Mouse (Mus musculus): ENCODE measurements around the gene Zc3h4. TPM values are rescaled to one million over a fixed set of nuclear protein-coding genes. Genes with fewer than 3 reads are reported as not detected.
"Not testable (repeated sequence)": the region's sequence is repeated elsewhere in the genome, so short reads cannot be mapped to it uniquely, and the experiment has no call there.

Gene Zc3h4
- polyA plus RNA-seq, 1 experiment from 2014 or later = 16.8 TPM

DNA sequence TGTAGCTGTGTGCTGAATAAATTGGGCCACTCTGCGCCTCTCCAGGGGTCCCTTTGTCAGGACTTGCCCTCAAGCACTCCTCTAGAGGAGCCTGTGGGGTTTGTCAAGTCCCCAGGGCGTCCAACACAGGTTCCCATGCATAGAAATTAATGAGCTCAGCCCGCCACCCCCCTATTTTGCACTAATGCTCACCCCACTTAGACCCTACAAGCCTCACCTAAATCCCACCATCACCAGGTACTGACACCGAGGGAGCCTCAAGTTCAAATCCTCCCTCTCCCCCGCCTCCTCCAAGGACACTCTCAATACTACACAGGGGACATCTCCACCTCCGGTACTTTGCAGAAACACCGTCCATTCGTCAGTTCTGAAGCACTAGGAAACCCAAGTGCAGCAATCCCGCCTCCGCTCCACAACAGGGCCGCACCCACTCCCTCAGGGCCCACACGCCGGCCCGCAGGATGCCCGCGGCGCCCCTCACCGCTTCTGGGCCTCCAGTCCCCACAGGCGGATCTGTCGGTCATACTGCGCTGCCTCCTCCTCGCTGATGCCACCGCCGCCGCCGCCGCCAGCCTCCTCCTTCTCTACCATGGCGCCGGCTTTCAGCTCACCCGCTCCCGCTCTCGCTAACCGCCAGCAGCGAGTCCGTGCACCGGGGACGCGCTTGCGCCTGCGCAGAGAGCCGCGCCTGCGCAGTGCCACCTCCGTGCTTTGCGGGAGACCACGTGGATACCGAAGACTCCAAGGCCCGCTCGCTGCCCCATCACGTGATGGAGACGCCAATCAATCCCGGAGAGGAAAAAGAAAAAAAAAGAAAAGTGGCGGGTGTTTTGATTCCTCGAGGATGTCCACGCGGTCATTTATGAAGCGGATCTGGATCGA is 13.3 kb upstream of the Zc3h4 start, which contains the start of gene Sae1:
Gene Sae1, minus strand, starts transcription at position 647 of the 882 bp plus-strand sequence.
- peak; percentile 94 for ATAC-seq (ENCODE audit: low read depth)
- H3K36me3 ChIP-seq = no peaks in the 10 kb centered on the region; the same call in 1 of the 2 replicates
- H3K9ac ChIP-seq = peak within 1 kb of the TSS; percentile 88
- peak within 1 kb of the TSS; percentile 77 for H3K4me2 ChIP-seq
- H3K4me1 ChIP-seq (replicated peaks) = peaks cover 34% of the 10 kb centered on the region
- no peaks in the 10 kb centered on the region for H3K27me3 ChIP-seq
- peak within 1 kb of the TSS; percentile 83 for H3K27ac ChIP-seq (replicated peaks)
- WGBS = under 1% methylated on average over 58 of the region's 58 CpGs
- no peaks in the 10 kb centered on the region for H3K9me3 ChIP-seq
- peak within 1 kb of the TSS; percentile 80 for H3K4me3 ChIP-seq

DNA sequence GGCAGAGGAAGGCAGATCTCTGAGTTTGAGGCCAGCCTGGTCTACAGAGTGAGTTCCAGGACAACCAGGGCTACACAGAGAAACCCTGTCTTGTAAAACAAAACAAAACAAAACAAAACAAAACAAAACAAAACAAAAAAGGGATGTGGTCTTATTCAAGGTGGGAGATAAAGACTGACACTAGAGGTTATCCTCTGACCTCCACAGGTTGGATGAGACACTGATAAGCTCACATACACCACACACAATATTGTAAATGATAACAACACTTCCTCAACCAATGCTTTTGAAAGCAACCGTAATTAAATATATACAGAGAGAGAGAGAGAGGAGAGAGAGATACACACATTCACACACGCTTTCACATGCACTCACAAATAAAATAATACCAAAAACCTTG is 10.8 kb upstream of the Zc3h4 start:
- H3K9me3 ChIP-seq = not testable (repeated sequence)

GRCm38 (mm10) chr7:16392923-16393322 is 7.8 kb upstream of the Zc3h4 start:
- no peak overlapping the region for H3K4me3 ChIP-seq
- WGBS = 51% methylated on average over 4 of the region's 4 CpGs
- no peak overlapping the region for H3K9ac ChIP-seq
- H3K4me1 ChIP-seq (replicated peaks) = peaks cover 5% of the 10 kb centered on the region
- no peaks in the 10 kb centered on the region for H3K36me3 ChIP-seq
- no peaks in the 10 kb centered on the region for H3K27me3 ChIP-seq
- no peaks in the 10 kb centered on the region for H3K9me3 ChIP-seq
- no peak overlapping the region for H3K4me2 ChIP-seq
- H3K27ac ChIP-seq (replicated peaks) = no peak overlapping the region
- ATAC-seq (ENCODE audit: low read depth) = no peak

More for the DNA sequence above, 10.8 kb upstream of the Zc3h4 start:
- not testable (repeated sequence) for ATAC-seq (ENCODE audit: low read depth); H3K27me3 ChIP-seq; H3K27ac ChIP-seq (replicated peaks); H3K4me3 ChIP-seq; H3K4me2 ChIP-seq; H3K9ac ChIP-seq; H3K36me3 ChIP-seq
- WGBS = 88% methylated on average over 2 of the region's 2 CpGs
- peaks cover 28% of the 10 kb centered on the region for H3K4me1 ChIP-seq (replicated peaks)

GRCm38 (mm10) chr7:16395944-16396343 is 4.8 kb upstream of the Zc3h4 start:
- no peak overlapping the region for H3K4me3 ChIP-seq
- H3K27ac ChIP-seq (replicated peaks) = no peak overlapping the region
- no peaks in the 10 kb centered on the region for H3K9me3 ChIP-seq
- 1% methylated on average over 2 of the region's 2 CpGs for WGBS
- peaks cover 9% of the 10 kb centered on the region for H3K4me1 ChIP-seq (replicated peaks)
- H3K4me2 ChIP-seq = no peak overlapping the region
- no peaks in the 10 kb centered on the region for H3K36me3 ChIP-seq
- no peaks in the 10 kb centered on the region for H3K27me3 ChIP-seq
- H3K9ac ChIP-seq = no peak overlapping the region
- ATAC-seq (ENCODE audit: low read depth) = no peak

GRCm38 (mm10) chr7:16397465-16397864 is 3.2 kb upstream of the Zc3h4 start:
- 83% methylated on average over 4 of the region's 4 CpGs for WGBS
- Histone ChIP-seq H3K9ac (no peak overlapping the region), H3K4me3 (no peak overlapping the region), H3K27ac (replicated peaks) (no peak overlapping the region), H3K27me3 (no peaks in the 10 kb centered on the region), H3K36me3 (no peaks in the 10 kb centered on the region), H3K9me3 (no peaks in the 10 kb centered on the region), H3K4me1 (replicated peaks) (peaks cover 9% of the 10 kb centered on the region), H3K4me2 (no peak overlapping the region)
- ATAC-seq (ENCODE audit: low read depth) = no peak

- WGBS = 41% methylated on average over 3 of the region's 3 CpGs
- peaks cover 14% of the 10 kb centered on the region for H3K4me1 ChIP-seq (replicated peaks)
- peak overlapping the region; percentile 100 for H3K27ac ChIP-seq (replicated peaks)
- peak overlapping the region; percentile 77 for H3K4me2 ChIP-seq
- H3K9me3 ChIP-seq = no peaks in the 10 kb centered on the region
- H3K9ac ChIP-seq = peak overlapping the region; percentile 100
- H3K27me3 ChIP-seq = no peaks in the 10 kb centered on the region
- H3K4me3 ChIP-seq = peak overlapping the region; percentile 93
- H3K36me3 ChIP-seq = no peaks in the 10 kb centered on the region
- ATAC-seq (ENCODE audit: low read depth) = no peak
These were observed 2.2 kb upstream of the Zc3h4 start for GRCm38 (mm10) chr7:16398387-16399050.

DNA sequence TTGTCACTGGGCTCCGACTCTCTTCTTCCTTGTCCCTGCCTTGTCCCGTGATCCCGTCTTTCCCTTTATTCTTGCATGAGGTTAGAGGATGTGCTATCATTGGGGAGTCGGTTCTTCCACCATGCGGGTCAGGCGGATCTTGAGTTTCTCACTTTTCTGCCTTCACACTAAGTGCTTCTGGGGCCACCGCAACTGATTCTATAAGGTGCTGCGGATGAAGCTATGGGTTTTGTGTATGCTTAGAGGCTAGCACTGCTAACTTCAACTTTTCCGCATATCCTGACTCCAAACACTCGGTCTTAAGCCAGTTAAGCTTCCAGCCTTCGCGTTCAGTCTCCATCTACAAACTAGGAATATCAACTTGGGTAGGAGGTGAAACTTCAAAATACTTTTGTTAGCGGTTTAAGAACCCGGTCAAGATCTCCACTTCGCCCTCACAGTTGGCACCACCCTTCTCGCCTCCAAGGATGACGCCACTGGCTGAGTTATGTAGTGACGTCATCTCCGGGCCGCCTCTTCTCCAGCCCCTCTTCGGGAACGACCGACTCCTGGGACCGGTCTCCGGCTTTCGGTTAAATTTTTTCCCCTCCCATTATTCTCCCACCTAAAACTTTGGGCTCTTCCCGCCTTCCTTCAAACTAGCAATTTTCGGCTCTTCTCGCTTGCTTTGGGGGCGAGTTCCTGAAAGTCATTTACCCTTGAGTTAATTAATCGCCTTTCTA is 1.5 kb upstream of the Zc3h4 start:
- peak; percentile 85 for ATAC-seq (ENCODE audit: low read depth)
- under 1% methylated on average over 31 of the region's 31 CpGs for WGBS
- peaks cover 19% of the 10 kb centered on the region for H3K4me1 ChIP-seq (replicated peaks)

GRCm38 (mm10) chr7:16399820-16400688 is 656 bp upstream of the Zc3h4 start:
- WGBS = under 1% methylated on average over 77 of the region's 77 CpGs

More for the DNA sequence above, 1.5 kb upstream of the Zc3h4 start:
- Histone ChIP-seq H3K4me3 (peak overlapping the region; percentile 93), H3K4me2 (peak overlapping the region; percentile 77), H3K27ac (replicated peaks) (peak overlapping the region; percentile 100), H3K9me3 (no peaks in the 10 kb centered on the region), H3K36me3 (no peaks in the 10 kb centered on the region), H3K27me3 (no peaks in the 10 kb centered on the region), H3K9ac (peak overlapping the region; percentile 100)

DNA sequence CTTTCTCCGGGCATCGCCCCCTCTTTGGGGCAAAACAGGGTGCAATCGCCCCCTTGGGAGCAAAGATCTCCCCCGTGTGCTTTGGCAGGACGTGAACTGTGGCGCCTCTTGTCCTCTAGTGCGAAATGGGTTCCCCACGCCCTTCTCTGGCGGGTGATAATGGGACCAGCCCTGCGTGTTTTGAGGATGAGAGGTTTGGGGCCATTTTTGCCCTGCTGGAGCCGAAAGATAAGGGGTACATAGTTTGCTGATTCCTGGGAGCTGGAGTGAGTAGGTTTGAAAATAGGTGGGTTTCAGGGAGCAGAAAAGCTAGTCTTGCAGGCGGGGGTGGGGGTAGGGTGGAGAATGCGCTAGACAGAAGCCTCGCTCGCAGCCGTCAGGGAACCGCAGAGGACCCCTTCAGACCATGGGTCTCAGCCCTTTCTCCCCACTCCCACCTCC is 1.3 kb downstream of the Zc3h4 start:
- Histone ChIP-seq H3K27me3 (no peaks in the 10 kb centered on the region), H3K36me3 (no peaks in the 10 kb centered on the region), H3K9ac (peak overlapping the region; percentile 100), H3K4me3 (peak overlapping the region; percentile 93), H3K9me3 (no peaks in the 10 kb centered on the region), H3K4me2 (peak overlapping the region; percentile 77), H3K4me1 (replicated peaks) (peaks cover 44% of the 10 kb centered on the region), H3K27ac (replicated peaks) (peak overlapping the region; percentile 100)
- ATAC-seq (ENCODE audit: low read depth) = no peak
- WGBS = under 1% methylated on average over 17 of the region's 17 CpGs

More at GRCm38 (mm10) chr7:16399820-16400688, 656 bp upstream of the Zc3h4 start:
- Histone ChIP-seq H3K36me3 (no peaks in the 10 kb centered on the region), H3K27me3 (no peaks in the 10 kb centered on the region), H3K27ac (replicated peaks) (peak overlapping the region; percentile 100), H3K9ac (peak overlapping the region; percentile 100), H3K9me3 (no peaks in the 10 kb centered on the region), H3K4me2 (peak overlapping the region; percentile 77), H3K4me1 (replicated peaks) (peaks cover 27% of the 10 kb centered on the region), H3K4me3 (peak overlapping the region; percentile 93)
- ATAC-seq (ENCODE audit: low read depth) = peak; percentile 95

GRCm38 (mm10) chr7:16402449-16402848 is 1.7 kb downstream of the Zc3h4 start:
- WGBS = under 1% methylated on average over 9 of the region's 9 CpGs
- no peaks in the 10 kb centered on the region for H3K27me3 ChIP-seq
- H3K4me2 ChIP-seq = peak overlapping the region; percentile 77
- no peak for ATAC-seq (ENCODE audit: low read depth)
- H3K4me3 ChIP-seq = peak overlapping the region; percentile 93
- H3K9me3 ChIP-seq = no peaks in the 10 kb centered on the region
- H3K27ac ChIP-seq (replicated peaks) = peak overlapping the region; percentile 100
- peak overlapping the region; percentile 100 for H3K9ac ChIP-seq
- peaks cover 46% of the 10 kb centered on the region for H3K4me1 ChIP-seq (replicated peaks)
- no peaks in the 10 kb centered on the region for H3K36me3 ChIP-seq

All from neural tube, embryonic 13.5 days (tissue).